Mouse (Mus musculus) liver, postnatal 0 days (tissue): Measurements from ENCODE around the gene Iars2. TPM values are rescaled to one million over a fixed set of nuclear protein-coding genes. Genes with fewer than 3 reads are reported as not detected.

Experiments used
- ATAC-seq: fragments of 200-750 bp; cut with Nextera tagmentation; 2 replicates; pipeline ENCODE4 v1.8.0; 2017; ENCODE audit warnings: mild to moderate bottlenecking, moderate library complexity
- DNase-seq: peaks from one replicate; pipeline ENCODE4 v3.0.0-alpha.2; 2016
- H3K27ac ChIP-seq: fragments of 300-500 bp; sonication (generic); 2 replicates; pipeline ENCODE4 v1.5.1; 2014; ENCODE audit warnings: antibody characterized with exemption, moderate library complexity, mild to moderate bottlenecking, low read depth
- H3K27me3 ChIP-seq: fragments of 300-500 bp; sonication (generic); 2 replicates; pipeline ENCODE4 v1.6.1; 2014; ENCODE audit warnings: low read length, control low read depth, mixed read lengths; ENCODE audit not compliant: insufficient read depth
- H3K36me3 ChIP-seq: fragments of 300-500 bp; sonication (generic); replicated peaks from 2 replicates; pipeline ENCODE4 v1.6.1; 2014; ENCODE audit warnings: mild to moderate bottlenecking, control low read depth, low read length, moderate library complexity, mixed read lengths; ENCODE audit not compliant: insufficient read depth
- H3K4me1 ChIP-seq: fragments of 300-500 bp; sonication (generic); 2 replicates; pipeline ENCODE4 v1.6.1; 2014; ENCODE audit warnings: antibody characterized with exemption, mild to moderate bottlenecking, control low read depth; ENCODE audit not compliant: insufficient read depth
- H3K4me2 ChIP-seq: fragments of 300-500 bp; sonication (generic); 2 replicates; pipeline ENCODE4 v1.6.1; 2014; ENCODE audit warnings: low read depth, mild to moderate bottlenecking, low read length, moderate library complexity, mixed read lengths
- H3K4me3 ChIP-seq: fragments of 300-500 bp; sonication (generic); 2 replicates; pipeline ENCODE4 v1.5.1; 2014; ENCODE audit warnings: low read depth, low read length
- H3K9ac ChIP-seq: fragments of 300-500 bp; sonication (generic); replicated peaks from 2 replicates; pipeline ENCODE4 v1.6.1; 2014; ENCODE audit warnings: mild to moderate bottlenecking, moderate library complexity
- H3K9me3 ChIP-seq: fragments of 300-500 bp; sonication (generic); 2 replicates; pipeline ENCODE4 v1.6.1; 2016; ENCODE audit warnings: mild to moderate bottlenecking, control low read depth, low read length, mixed read lengths
- CTCF ChIP-seq: sonication (generic); IDR thresholded peaks from 2 replicates; pipeline ENCODE4 v1.5.1; 2016; ENCODE audit warnings: antibody characterized with exemption, low read depth
- EP300 ChIP-seq: IDR thresholded peaks from 2 replicates; pipeline ENCODE4 v1.6.1; 2016; ENCODE audit warnings: antibody characterized with exemption, low read depth, mild to moderate bottlenecking
- WGBS: fragments of 180-500 bp; shearing (Covaris S2); extraction: QIAGEN DNeasy Blood & Tissue Kit; methylation state at CpG from one replicate; pipeline ENCODE4 v1.1.7; 2014; ENCODE audit not compliant: insufficient replicate concordance; 5-methylcytosine and 5-hydroxymethylcytosine counted together
- polyA plus RNA-seq: library from polyadenylated mRNA; unstranded; fragments of >200 nt; fragmentation: Nextera tagmentation; extraction: Ambion mirVana; gene quantifications from 2 replicates; pipeline ENCODE4 v1.2.1, GENCODE M21; 2015

The Iars2 gene
- polyA plus RNA-seq, 1 experiment from 2014 or later, result 15.3 TPM

DNA sequence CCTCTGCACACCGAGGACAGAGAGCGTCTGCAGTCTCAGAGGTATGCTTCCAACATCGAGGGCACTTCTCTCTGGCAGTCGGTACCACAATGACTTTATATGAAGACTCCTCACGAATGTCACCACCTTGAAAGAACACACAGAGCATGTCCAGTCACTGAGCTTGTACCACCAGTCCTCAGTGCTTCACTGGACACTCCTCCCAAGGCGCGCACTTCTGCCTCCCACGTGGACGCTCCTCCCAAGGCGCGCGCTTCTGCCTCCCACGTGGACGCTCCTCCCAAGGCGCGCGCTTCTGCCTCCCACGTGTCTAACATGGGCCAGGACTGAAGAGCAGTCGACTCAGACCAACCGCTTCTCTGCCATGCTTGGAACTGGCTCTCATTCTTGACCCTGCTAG lies 42.1 kb downstream of the Iars2 start:
- Histone ChIP-seq H3K9me3 (no peaks in the 10 kb centered on the region), H3K36me3 (peaks cover 62% of the 10 kb centered on the region), H3K4me3 (no peak overlapping the region), H3K4me1 (no peaks in the 10 kb centered on the region), H3K27ac (no peak overlapping the region), H3K27me3 (no peaks in the 10 kb centered on the region), H3K9ac (no peak overlapping the region), H3K4me2 (no peak overlapping the region)
- DNase-seq (no peak), ATAC-seq (no peak)
- TF ChIP-seq CTCF (no peak), EP300 (no peak)
- WGBS, result 88% methylated on average over 20 of the region's 20 CpGs

DNA sequence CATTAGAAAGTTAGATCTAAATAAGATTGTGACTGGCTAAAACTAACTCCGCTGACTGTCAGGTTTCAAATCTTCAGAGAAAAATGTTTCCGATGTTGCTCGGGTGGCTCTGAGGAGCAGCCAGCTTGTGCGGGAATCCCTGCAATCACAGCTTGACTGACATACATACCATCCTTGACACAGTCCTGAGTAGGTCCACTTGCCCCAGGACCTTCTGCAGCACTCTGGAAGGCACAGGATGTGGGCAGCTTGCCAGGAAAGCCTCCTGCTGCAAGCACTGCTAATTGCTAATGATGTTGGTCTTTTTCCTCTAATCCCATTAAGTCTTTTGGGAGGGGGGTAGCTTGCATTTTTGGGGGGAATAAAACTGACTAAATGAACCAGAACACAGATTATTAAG lies 44.0 kb downstream of the Iars2 start:
- H3K4me1 ChIP-seq, result no peaks in the 10 kb centered on the region
- no peaks in the 10 kb centered on the region for H3K9me3 ChIP-seq
- WGBS, result 82% methylated on average over 4 of the region's 4 CpGs
- no peak overlapping the region for H3K27ac ChIP-seq
- no peak overlapping the region for H3K9ac ChIP-seq
- peak; percentile 40 for DNase-seq
- H3K4me3 ChIP-seq, result no peak overlapping the region
- peaks cover 67% of the 10 kb centered on the region for H3K36me3 ChIP-seq
- ATAC-seq, result no peak
- no peak overlapping the region for H3K4me2 ChIP-seq
- H3K27me3 ChIP-seq, result no peaks in the 10 kb centered on the region
- TF ChIP-seq EP300 (no peak), CTCF (no peak)

DNA sequence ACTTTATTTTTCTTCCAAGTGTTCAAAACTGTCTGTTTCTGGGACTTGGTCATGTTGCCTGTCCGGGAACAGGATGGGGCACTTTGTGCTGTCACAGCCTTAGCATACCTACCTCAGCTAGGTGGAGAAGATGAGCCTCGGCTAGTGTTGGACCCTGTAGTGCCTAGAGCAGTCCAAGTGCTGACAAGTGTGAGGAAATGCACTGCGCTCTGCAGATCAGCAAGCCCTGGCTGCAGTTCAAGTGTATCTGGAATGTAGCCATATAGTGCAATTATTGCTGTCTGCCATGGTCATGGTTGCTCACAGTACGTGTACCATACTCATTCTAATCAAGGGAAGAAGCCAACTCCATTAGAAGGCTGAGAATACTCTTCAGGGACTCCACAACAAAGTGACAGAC lies 44.5 kb downstream of the Iars2 start:
- H3K9ac ChIP-seq, result no peak overlapping the region
- TF ChIP-seq CTCF, result no peak
- no peak for TF ChIP-seq EP300
- H3K27me3 ChIP-seq, result no peaks in the 10 kb centered on the region
- H3K4me1 ChIP-seq, result no peaks in the 10 kb centered on the region
- no peak for ATAC-seq
- DNase-seq, result no peak
- no peak overlapping the region for H3K27ac ChIP-seq
- no peaks in the 10 kb centered on the region for H3K9me3 ChIP-seq
- no peak overlapping the region for H3K4me3 ChIP-seq
- H3K4me2 ChIP-seq, result no peak overlapping the region
- WGBS, result 63% methylated on average over 4 of the region's 4 CpGs
- H3K36me3 ChIP-seq, result peaks cover 70% of the 10 kb centered on the region

DNA sequence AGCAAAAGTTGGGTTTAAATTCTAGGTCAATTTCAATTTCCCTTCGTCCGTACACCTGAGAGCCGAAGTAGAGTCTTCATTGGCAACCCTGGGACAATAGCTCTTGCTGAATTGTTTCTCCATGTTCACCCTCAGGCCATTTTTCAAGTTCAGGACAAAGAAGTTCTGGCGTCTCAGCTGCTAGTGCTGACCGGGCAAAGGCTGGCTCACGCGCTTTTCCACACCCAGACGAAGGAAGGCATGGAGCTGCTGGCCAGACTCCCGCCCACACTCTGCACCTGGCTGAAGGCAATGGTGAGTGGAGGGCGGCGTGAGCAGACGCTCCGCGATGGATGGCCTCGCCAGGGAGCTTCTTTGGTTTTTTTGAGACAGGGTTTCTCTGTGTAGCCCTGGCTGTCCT lies 45.9 kb downstream of the Iars2 start:
- no peaks in the 10 kb centered on the region for H3K9me3 ChIP-seq
- no peak overlapping the region for H3K27ac ChIP-seq
- no peak overlapping the region for H3K9ac ChIP-seq
- DNase-seq (no peak), ATAC-seq (no peak)
- WGBS, result 93% methylated on average over 15 of the region's 15 CpGs
- H3K4me3 ChIP-seq, result no peak overlapping the region
- H3K4me2 ChIP-seq, result no peak overlapping the region
- H3K4me1 ChIP-seq, result no peaks in the 10 kb centered on the region
- no peak for TF ChIP-seq EP300
- TF ChIP-seq CTCF, result no peak
- peaks cover 85% of the 10 kb centered on the region for H3K36me3 ChIP-seq
- H3K27me3 ChIP-seq, result no peaks in the 10 kb centered on the region

DNA sequence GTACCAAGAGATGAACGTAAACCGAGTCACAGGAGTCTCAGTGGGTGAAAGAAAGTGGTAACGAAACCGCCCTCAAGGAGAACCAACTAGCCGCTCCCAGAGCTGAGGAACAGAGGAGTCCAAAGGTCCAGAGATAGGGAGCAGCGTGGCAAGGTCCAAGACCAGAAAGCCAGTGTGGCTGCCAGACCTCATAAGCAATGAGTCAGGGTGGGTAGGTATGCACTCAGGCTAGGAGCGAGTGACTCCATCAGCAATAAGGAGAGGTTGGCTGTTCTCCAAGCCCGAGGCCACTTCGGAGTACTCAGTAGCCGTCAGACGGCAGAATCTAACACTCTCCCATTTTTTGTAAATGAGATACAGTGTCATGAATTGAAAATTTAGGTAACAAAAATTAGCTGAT lies 46.4 kb downstream of the Iars2 start:
- WGBS, result 89% methylated on average over 11 of the region's 11 CpGs
- no peak for TF ChIP-seq CTCF
- no peak for TF ChIP-seq EP300
- no peak overlapping the region for H3K4me2 ChIP-seq
- ATAC-seq (no peak), DNase-seq (no peak)
- no peak overlapping the region for H3K9ac ChIP-seq
- no peak overlapping the region for H3K4me3 ChIP-seq
- H3K27me3 ChIP-seq, result no peaks in the 10 kb centered on the region
- H3K27ac ChIP-seq, result no peak overlapping the region
- H3K36me3 ChIP-seq, result peaks cover 86% of the 10 kb centered on the region
- H3K4me1 ChIP-seq, result no peaks in the 10 kb centered on the region
- H3K9me3 ChIP-seq, result no peaks in the 10 kb centered on the region

DNA sequence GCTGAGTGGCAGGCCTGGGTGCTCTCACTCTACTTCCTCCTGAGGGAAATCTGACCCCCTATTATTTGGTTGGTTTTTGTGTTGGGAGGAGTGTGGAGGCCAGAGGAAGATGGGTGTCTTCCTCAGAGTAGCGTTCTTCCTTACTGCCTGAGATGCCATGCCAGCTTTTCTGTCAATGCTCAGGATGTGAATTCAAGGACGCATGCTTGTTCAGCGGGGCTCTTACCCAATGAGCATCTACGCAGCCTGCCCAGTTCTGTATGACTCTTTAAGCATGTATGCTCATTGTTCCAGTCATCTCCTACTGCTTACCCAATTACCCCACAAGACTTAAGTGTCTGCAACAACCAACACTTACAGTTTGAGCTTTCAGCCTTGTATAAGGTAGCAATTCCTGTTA lies 48.6 kb downstream of the Iars2 start:
- no peak for DNase-seq

DNA sequence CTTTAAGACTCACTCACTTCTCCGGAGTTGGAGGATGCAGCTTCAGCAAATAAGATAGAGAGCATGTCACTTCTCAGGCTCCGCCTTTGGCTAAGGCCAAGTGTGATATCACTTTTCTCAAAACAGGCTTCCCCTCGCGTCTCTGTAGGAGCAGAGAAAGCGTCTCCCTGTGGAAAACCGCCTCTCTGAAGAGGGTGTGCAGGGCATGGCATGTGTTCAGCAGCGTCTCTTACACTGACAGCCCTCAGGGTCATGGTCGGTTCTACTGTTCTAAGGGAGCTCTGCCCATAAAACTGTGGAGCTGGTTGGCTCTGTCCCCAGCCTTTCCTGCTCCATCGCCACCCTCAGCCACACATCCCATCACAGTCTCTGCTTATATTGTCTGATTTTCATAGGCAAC lies 49.9 kb downstream of the Iars2 start:
- no peak overlapping the region for H3K4me2 ChIP-seq
- no peak overlapping the region for H3K9ac ChIP-seq
- DNase-seq (no peak), ATAC-seq (0 out of 2 replicates have a peak, but pooled peaks have one; percentile 15)
- H3K9me3 ChIP-seq, result no peaks in the 10 kb centered on the region
- no peaks in the 10 kb centered on the region for H3K27me3 ChIP-seq
- H3K36me3 ChIP-seq, result peaks cover 80% of the 10 kb centered on the region
- H3K4me3 ChIP-seq, result no peak overlapping the region
- WGBS, result 70% methylated on average over 9 of the region's 9 CpGs
- TF ChIP-seq EP300 (no peak), CTCF (no peak)
- H3K4me1 ChIP-seq, result no peaks in the 10 kb centered on the region
- H3K27ac ChIP-seq, result peak overlapping the region; percentile 34; the same call in 1 of the 2 replicates

More for the DNA sequence above, 48.6 kb downstream of the Iars2 start:
- 87% methylated on average over 4 of the region's 4 CpGs for WGBS
- H3K27ac ChIP-seq, result no peak overlapping the region
- ATAC-seq, result no peak
- H3K4me1 ChIP-seq, result no peaks in the 10 kb centered on the region
- H3K27me3 ChIP-seq, result no peaks in the 10 kb centered on the region
- no peaks in the 10 kb centered on the region for H3K9me3 ChIP-seq
- no peak overlapping the region for H3K4me2 ChIP-seq
- no peak overlapping the region for H3K4me3 ChIP-seq
- H3K9ac ChIP-seq, result no peak overlapping the region
- H3K36me3 ChIP-seq, result peaks cover 85% of the 10 kb centered on the region
- no peak for TF ChIP-seq EP300
- TF ChIP-seq CTCF, result no peak
